Mouse (Mus musculus): ENCODE results near the gene Creb3l2.

Creb3l2 gene

GRCm38 (mm10) chr6:37371341-37371740 lies 70.6 kb downstream of the Creb3l2 start:
- peak; percentile 6 for DNase-seq (ENCODE audit: low read depth, low spot score)

DNA sequence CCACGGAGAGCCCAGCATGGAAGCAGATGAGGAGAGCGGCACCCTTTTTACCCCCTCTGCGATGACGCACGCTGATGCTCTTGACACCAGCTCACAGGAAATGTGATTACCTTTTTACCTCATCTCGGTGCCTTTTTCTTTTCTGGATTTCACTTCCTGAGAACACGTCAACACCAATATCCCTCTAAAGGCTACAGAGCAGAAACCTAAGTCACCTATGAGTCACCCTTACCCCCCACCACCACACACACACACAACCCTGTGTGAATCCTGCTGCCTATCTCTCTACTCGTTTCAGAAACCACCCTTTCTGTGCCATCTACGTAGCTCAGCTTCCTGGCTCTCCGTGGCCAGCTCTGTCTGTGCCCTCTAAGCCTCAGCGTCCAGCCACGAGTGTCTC lies 71.4 kb downstream of the Creb3l2 start:
- no peak for DNase-seq (ENCODE audit: low read depth, low spot score)

- DNase-seq (ENCODE audit: low read depth, low spot score) = no peak
These were observed 72.2 kb downstream of the Creb3l2 start for GRCm38 (mm10) chr6:37369750-37370149.

DNA sequence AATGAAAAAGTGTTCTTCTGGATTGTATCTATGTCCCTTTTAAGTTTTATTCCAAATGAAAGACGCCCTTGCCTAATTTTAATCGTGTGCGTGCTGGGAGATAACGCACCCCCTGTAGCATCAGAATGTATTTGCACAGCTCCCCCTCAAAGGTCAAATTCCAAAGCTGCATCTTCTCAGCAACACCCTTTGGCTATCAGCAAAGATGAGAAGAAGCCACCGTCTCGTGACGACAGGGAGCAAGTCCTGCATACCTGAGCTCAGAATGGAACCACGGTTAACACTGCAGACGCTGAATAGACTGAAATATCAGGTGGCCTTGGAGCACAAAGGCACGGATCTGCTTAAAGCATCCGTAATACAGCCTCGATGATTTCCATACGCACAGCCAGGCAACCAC lies 73.7 kb downstream of the Creb3l2 start:
- no peak for DNase-seq (ENCODE audit: low read depth, low spot score)

- no peak for DNase-seq (ENCODE audit: low read depth, low spot score)
These were observed 75.0 kb downstream of the Creb3l2 start for GRCm38 (mm10) chr6:37366991-37367390.

DNA sequence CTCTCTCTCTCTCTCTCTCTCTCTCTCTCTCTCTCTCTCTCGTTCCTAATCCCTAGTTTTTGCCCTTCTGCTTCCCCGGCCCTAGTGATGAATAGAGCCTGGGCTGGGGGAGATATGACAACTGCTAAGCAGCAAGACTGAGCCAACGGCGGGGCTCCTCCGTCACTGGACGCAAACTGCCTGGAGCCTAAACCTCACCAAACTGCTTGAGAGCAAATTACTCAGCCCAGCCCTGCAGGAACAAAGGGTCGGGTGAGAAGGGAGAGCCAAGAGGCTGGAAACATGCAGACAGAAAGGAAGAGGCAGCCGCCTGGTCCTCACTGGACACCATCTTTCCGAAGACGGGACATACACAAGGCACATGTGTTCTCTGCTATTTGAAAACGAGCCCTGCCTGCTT lies 76.8 kb downstream of the Creb3l2 start:
- no peak for DNase-seq (ENCODE audit: low read depth, low spot score)

GRCm38 (mm10) chr6:37364361-37364760 lies 77.6 kb downstream of the Creb3l2 start:
- no peak for DNase-seq (ENCODE audit: low read depth, low spot score)

DNA sequence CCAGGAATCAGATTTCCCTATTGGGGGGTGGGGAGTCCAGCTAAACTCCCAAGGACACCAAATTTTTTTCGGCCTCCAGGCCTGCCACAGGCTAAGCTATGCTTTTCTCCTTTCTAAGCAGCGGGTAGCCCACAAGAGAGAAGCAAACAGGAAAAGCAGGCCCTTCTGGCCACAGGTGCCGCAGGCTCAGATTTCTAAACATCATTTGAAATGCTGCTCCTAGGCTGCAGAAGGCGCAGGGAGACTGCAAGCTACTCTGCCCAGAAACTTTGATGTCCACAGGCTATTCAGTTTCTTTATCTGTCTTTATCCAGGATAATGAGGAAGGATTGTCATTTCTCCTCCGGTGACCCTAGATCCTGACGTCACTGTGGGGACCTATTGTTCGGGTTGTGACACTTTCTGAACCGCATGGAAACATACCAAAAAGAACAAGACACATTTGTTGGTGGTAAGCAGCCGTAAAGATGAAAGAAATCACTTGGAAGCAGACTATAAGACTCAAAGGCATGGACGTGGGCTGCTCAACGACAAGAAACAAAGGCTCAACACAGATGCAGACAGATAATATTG lies 81.0 kb downstream of the Creb3l2 start:
- no peak for DNase-seq (ENCODE audit: low read depth, low spot score)

DNA sequence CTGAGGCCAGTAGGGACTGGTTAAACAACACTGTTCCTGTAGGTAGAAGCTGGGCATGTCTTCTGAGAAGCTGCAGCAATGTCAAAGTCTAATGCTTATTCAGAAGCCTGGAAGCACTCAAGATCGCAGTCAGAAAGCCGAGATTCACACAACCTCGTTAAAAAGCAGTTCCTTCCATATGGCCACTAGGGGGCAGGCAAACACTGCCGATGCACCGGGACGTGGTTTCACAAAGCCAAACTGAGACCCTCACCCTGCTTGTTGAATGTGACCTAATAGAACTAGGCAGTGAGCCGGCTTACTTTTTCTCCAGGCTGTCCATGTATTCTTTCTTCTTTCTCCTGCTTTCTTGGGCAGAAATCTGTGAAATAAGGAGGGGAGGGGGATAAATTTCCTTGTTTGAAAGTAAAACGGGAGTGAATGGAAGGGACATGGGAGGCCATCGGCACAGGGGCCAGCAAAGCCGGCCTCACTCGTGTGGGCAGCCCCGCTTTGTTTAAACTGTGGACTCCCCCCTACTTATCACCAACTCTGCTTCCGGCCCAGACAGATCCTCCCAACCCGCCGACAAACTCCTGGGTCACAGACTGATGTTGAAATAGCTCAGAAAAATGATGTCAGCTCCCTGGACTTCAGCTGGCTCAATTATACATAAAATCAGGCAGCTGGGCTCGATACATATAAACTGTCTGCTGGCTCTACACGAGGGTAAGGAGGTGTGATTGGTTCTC lies 87.3 kb downstream of the Creb3l2 start:
- DNase-seq (ENCODE audit: low read depth, low spot score) = no peak

DNA sequence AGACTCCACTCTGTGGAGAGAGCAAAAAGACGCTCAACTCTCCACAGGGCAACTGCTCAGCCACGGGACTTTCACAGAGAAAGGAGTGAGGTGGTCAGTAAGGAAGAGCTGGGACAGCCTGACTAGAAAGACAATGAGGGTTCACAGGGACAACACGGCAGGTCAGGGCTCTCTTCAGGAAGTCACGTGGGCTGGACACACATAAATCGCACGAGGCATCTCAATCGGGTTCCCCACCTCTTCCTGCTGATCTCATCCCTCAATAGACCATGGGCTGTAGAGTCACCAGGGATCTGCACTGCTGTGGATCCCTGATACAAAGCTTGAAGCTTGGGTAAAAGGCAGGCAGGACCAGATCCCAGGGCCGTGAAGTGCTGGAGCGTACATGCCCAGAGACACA lies 88.3 kb downstream of the Creb3l2 start:
- no peak for DNase-seq (ENCODE audit: low read depth, low spot score)

GRCm38 (mm10) chr6:37351731-37352380 lies 90.1 kb downstream of the Creb3l2 start:
- no peak for DNase-seq (ENCODE audit: low read depth, low spot score)

DNA sequence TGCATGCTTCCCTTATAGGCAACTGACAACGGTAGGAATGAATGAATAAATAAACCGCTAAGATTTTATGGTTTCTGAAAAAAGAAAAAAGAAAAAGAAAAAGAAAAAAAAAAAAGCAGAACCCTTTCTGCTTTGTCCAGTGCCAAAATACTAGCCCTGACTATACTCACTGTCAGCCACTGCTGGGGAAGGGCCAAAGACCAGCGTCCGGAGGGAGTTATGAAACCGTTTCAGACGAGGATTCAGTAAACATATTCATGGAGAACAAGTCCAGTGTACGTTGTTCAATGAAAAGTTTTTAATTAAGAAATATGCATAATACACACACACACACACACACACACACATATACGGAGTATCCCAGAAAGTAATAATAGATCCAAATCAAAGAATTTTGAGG lies 91.6 kb downstream of the Creb3l2 start:
- DNase-seq (ENCODE audit: low read depth, low spot score) = no peak

DNA sequence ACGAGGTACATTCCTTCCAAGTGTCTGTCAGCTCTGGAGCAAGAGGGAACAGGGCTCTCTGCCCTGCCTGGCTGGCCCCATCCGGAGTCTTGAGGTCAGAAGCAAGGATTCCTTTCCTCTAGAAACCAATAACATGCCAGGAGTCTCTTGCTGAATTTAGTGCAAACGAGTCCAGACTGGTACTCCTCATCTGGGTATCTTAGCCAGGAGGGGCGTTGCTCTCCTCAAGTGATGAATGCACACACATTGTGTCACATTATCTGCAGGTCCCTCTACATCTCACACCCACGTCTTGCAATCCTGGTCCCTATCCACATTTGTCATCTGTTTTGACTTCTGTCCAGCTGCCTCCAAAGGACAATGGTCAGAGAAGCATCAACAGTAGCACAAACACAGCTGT lies 94.3 kb downstream of the Creb3l2 start:
- no peak for DNase-seq (ENCODE audit: low read depth, low spot score)

DNA sequence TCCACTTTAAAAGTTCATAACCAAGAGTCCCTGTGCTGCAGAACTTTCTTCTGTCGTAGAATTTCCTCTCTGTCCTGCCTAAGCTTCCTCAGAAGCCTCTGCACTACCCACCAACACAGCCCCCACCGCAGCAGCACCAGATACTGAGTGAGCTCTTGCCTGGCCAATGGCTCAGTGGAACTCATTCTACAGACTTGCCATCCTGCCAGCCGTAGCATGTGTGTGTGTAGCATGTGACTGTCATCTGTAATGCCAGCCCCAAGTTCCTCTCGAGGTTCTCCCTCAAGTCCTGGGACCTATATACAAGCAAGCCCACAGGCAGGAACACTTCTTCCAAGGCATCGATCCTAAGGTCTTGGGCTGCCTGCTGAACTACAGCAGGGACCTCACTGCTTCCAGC lies 103.9 kb downstream of the Creb3l2 start:
- no peak for DNase-seq (ENCODE audit: low read depth, low spot score)

DNA sequence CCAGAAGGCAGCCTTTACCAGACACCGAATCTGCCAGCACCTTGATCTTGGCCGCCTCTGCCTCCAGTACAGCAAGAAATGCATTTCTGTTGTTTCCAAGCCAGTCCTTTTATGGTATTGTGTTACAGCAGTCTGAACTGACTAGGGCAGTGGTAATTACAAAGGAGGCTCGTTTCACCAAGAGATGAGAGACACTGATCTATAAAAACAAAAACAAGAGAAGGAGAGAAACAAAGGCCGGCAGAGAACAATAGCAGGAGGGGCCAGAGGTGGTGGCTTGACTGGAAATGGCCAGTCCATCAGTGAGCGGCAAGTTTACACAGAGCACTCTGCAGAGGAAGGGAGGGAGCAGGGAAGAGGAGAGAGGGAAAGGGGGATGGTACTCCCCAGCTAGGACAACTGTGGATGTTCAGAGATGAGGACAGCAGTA lies 105.1 kb downstream of the Creb3l2 start:
- DNase-seq (ENCODE audit: low read depth, low spot score) = no peak

- DNase-seq (ENCODE audit: low read depth, low spot score) = no peak
These were observed 105.6 kb downstream of the Creb3l2 start for GRCm38 (mm10) chr6:37336381-37336780.

- DNase-seq (ENCODE audit: low read depth, low spot score) = no peak
These were observed 109.1 kb downstream of the Creb3l2 start for GRCm38 (mm10) chr6:37332846-37333245.

DNA sequence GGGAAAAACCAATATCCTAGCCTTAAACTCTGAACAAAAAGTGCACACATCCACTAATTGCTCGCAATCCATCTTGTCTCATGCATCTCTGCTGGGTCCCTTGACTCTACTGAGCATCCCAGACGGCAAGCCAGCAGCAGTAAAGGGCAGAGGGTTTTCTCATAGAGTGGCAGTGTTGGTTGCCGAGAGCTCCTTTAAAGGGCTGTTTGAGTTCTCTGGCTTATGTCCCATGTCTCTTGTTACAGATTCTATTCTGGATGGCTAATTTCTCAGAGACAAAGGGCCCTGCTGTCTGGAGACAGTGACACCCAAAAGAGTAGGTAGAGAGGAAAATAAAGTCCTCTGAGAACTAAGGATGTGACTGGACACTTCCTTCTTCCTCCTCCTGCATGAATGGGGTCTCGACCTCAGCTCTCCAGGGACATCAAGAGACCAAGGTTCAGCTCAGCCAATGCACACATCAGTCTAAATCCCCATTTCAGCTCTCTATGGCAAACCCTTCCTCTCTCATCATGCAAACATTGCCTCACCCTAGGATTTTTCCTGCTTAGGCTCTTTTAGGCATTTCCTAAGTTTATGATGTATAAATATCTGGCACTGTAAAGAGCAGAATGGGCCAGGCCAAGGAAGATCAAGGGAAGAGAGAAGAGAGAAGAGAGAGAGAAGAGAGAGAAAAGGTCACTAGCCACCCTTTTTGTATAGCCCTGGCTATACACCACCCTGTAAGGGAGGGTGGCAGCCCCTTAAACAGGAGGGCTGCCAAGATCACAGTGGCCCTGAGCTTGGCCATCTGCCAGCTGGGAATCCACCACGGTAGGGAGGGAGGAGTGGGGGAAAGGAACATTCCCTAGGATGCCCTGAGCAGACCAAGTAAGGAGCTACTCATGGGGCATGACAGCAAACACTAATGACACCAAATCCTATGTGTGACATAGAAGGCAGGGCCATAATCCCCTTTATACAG lies 111.8 kb downstream of the Creb3l2 start:
- no peak for DNase-seq (ENCODE audit: low read depth, low spot score)

- no peak for DNase-seq (ENCODE audit: low read depth, low spot score)
These were observed 112.6 kb downstream of the Creb3l2 start for GRCm38 (mm10) chr6:37329376-37329775.

DNA sequence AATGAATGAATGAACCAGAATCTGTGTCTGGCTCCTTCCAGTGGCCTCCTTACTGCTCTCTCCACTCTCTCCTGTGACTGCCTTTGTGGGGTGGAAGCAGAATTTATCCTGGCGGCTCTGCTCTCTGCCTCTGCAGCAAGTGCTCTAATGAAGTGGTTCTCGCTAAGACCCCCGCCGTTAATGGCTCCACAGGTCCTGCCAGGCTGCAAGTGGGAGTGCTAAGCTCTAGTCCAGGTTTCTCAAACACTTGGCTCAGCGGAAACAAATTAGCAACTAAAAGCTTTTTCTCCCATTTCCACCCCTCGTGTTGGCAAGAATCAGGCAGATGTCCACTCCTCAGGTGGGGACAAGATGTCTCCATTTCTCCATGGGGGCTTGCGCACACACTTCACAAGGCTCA lies 113.3 kb downstream of the Creb3l2 start:
- DNase-seq (ENCODE audit: low read depth, low spot score) = no peak

GRCm38 (mm10) chr6:37327519-37327918 lies 114.4 kb downstream of the Creb3l2 start:
- DNase-seq (ENCODE audit: low read depth, low spot score) = no peak

DNA sequence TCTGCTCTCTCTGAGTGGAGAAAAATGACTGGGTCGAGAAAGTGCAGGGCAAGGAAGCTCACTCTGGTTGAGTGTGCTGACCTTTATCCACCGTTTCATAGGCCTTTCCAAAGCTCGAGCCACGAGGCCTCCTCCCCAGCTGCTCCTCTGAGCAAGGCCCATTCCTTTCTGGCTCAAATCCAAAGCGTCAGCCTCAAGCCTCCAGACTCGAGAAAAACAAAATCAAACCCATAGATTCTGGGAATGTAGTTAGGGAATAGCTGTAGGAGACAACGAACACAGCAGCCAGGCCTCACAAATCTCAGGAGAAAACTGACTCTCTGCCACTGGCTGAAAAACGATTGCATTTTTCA lies 115.4 kb downstream of the Creb3l2 start:
- DNase-seq (ENCODE audit: low read depth, low spot score) = no peak
